Mouse (Mus musculus): ENCODE data around the gene Ptprm. TPM values are rescaled to one million over a fixed set of nuclear protein-coding genes. Genes with fewer than 3 reads are reported as not detected.

Gene Ptprm
- polyA plus RNA-seq, 1 experiment from 2014 or later: 14.3 TPM

- Histone ChIP-seq H3K36me3 (no peaks in the 10 kb centered on the region), H3K4me2 (no peak overlapping the region), H3K9me3 (no peaks in the 10 kb centered on the region), H3K27me3 (no peaks in the 10 kb centered on the region), H3K27ac (no peak overlapping the region), H3K4me3 (no peak overlapping the region), H3K9ac (no peak overlapping the region), H3K4me1 (peaks cover 23% of the 10 kb centered on the region)
- 65% methylated on average over 4 of the region's 4 CpGs for WGBS
- no peak for ATAC-seq (ENCODE audit: insufficient number of reproducible peaks, insufficient read depth, low FRiP score, low TSS enrichment, low read depth)
Observed at GRCm38 (mm10) chr17:67245273-67245875, 108.9 kb downstream of the Ptprm start.

- peaks cover 29% of the 10 kb centered on the region for H3K4me1 ChIP-seq
- WGBS: 31% methylated on average over 12 of the region's 12 CpGs
- no peak overlapping the region for H3K4me3 ChIP-seq
- no peaks in the 10 kb centered on the region for H3K36me3 ChIP-seq
- no peaks in the 10 kb centered on the region for H3K9me3 ChIP-seq
- H3K4me2 ChIP-seq: no peak overlapping the region
- no peak overlapping the region for H3K27ac ChIP-seq
- no peak overlapping the region for H3K9ac ChIP-seq
- no peaks in the 10 kb centered on the region for H3K27me3 ChIP-seq
- no peak for ATAC-seq (ENCODE audit: insufficient number of reproducible peaks, insufficient read depth, low FRiP score, low TSS enrichment, low read depth)
Observed at GRCm38 (mm10) chr17:67242774-67243495, 111.3 kb downstream of the Ptprm start.

GRCm38 (mm10) chr17:67241951-67242773, 112.1 kb downstream of the Ptprm start:
- H3K9ac ChIP-seq: no peak overlapping the region
- no peak overlapping the region for H3K4me2 ChIP-seq
- no peak overlapping the region for H3K4me3 ChIP-seq
- 39% methylated on average over 10 of the region's 10 CpGs for WGBS
- no peak for ATAC-seq (ENCODE audit: insufficient number of reproducible peaks, insufficient read depth, low FRiP score, low TSS enrichment, low read depth)
- H3K27me3 ChIP-seq: no peaks in the 10 kb centered on the region
- H3K9me3 ChIP-seq: no peaks in the 10 kb centered on the region
- peaks cover 36% of the 10 kb centered on the region for H3K4me1 ChIP-seq
- 0 out of 2 replicates have a peak overlapping the region, but pooled peaks have one; percentile 0 for H3K27ac ChIP-seq
- H3K36me3 ChIP-seq: no peaks in the 10 kb centered on the region

GRCm38 (mm10) chr17:67238866-67239265, 115.4 kb downstream of the Ptprm start:
- no peaks in the 10 kb centered on the region for H3K36me3 ChIP-seq
- H3K4me2 ChIP-seq: no peak overlapping the region
- no peak overlapping the region for H3K27ac ChIP-seq
- peaks cover 29% of the 10 kb centered on the region for H3K4me1 ChIP-seq
- no peaks in the 10 kb centered on the region for H3K9me3 ChIP-seq
- H3K4me3 ChIP-seq: no peak overlapping the region
- ATAC-seq (ENCODE audit: insufficient number of reproducible peaks, insufficient read depth, low FRiP score, low TSS enrichment, low read depth): no peak
- H3K27me3 ChIP-seq: no peaks in the 10 kb centered on the region
- 93% methylated on average over 7 of the region's 7 CpGs for WGBS
- H3K9ac ChIP-seq: no peak overlapping the region

GRCm38 (mm10) chr17:67237407-67237806, 116.8 kb downstream of the Ptprm start:
- Histone ChIP-seq H3K9ac (no peak overlapping the region), H3K9me3 (no peaks in the 10 kb centered on the region), H3K27me3 (no peaks in the 10 kb centered on the region), H3K27ac (no peak overlapping the region), H3K4me2 (peak overlapping the region; percentile 26; the same call in 1 of the 2 replicates), H3K4me3 (no peak overlapping the region), H3K4me1 (peaks cover 20% of the 10 kb centered on the region), H3K36me3 (no peaks in the 10 kb centered on the region)
- ATAC-seq (ENCODE audit: insufficient number of reproducible peaks, insufficient read depth, low FRiP score, low TSS enrichment, low read depth): no peak
- 27% methylated on average over 10 of the region's 10 CpGs for WGBS

- no peaks in the 10 kb centered on the region for H3K27me3 ChIP-seq
- no peaks in the 10 kb centered on the region for H3K9me3 ChIP-seq
- H3K4me2 ChIP-seq: no peak overlapping the region
- no peak overlapping the region for H3K27ac ChIP-seq
- H3K9ac ChIP-seq: no peak overlapping the region
- peaks cover 10% of the 10 kb centered on the region for H3K4me1 ChIP-seq
- WGBS: 86% methylated on average over 9 of the region's 9 CpGs
- no peak for ATAC-seq (ENCODE audit: insufficient number of reproducible peaks, insufficient read depth, low FRiP score, low TSS enrichment, low read depth)
- no peak overlapping the region for H3K4me3 ChIP-seq
- no peaks in the 10 kb centered on the region for H3K36me3 ChIP-seq
Observed at GRCm38 (mm10) chr17:67233063-67233462, 121.2 kb downstream of the Ptprm start.

- Histone ChIP-seq H3K4me2 (no peak overlapping the region), H3K9ac (no peak overlapping the region), H3K4me3 (no peak overlapping the region), H3K27me3 (no peaks in the 10 kb centered on the region), H3K27ac (no peak overlapping the region), H3K4me1 (no peaks in the 10 kb centered on the region), H3K9me3 (no peaks in the 10 kb centered on the region), H3K36me3 (no peaks in the 10 kb centered on the region)
- 27% methylated on average over 5 of the region's 5 CpGs for WGBS
- ATAC-seq (ENCODE audit: insufficient number of reproducible peaks, insufficient read depth, low FRiP score, low TSS enrichment, low read depth): 0 out of 2 replicates have a peak, but pooled peaks have one; percentile 43
Observed at GRCm38 (mm10) chr17:67226991-67227390, 127.3 kb downstream of the Ptprm start.

GRCm38 (mm10) chr17:67215326-67215725, 138.9 kb downstream of the Ptprm start:
- Histone ChIP-seq H3K4me2 (no peak overlapping the region), H3K4me3 (no peak overlapping the region), H3K9me3 (no peaks in the 10 kb centered on the region), H3K27ac (no peak overlapping the region), H3K36me3 (no peaks in the 10 kb centered on the region), H3K27me3 (no peaks in the 10 kb centered on the region), H3K9ac (no peak overlapping the region), H3K4me1 (peaks cover 10% of the 10 kb centered on the region)
- 74% methylated on average over 1 of the region's 1 CpGs for WGBS
- ATAC-seq (ENCODE audit: insufficient number of reproducible peaks, insufficient read depth, low FRiP score, low TSS enrichment, low read depth): no peak

- peaks cover 24% of the 10 kb centered on the region for H3K4me1 ChIP-seq
- whole genome bisulfite sequencing: 14% methylated on average over 3 of the region's 3 CpGs
- H3K9me3 ChIP-seq: no peaks in the 10 kb centered on the region
- no peak overlapping the region for H3K4me3 ChIP-seq
- no peaks in the 10 kb centered on the region for H3K27me3 ChIP-seq
- no peaks in the 10 kb centered on the region for H3K36me3 ChIP-seq
- no peak overlapping the region for H3K4me2 ChIP-seq
- no peak for ATAC-seq (ENCODE audit: insufficient number of reproducible peaks, insufficient read depth, low FRiP score, low TSS enrichment, low read depth)
- H3K9ac ChIP-seq: no peak overlapping the region
- no peak overlapping the region for H3K27ac ChIP-seq
Observed at GRCm38 (mm10) chr17:67213711-67214110, 140.5 kb downstream of the Ptprm start.

- H3K27ac ChIP-seq: no peak overlapping the region
- H3K9ac ChIP-seq: no peak overlapping the region
- H3K4me2 ChIP-seq: no peak overlapping the region
- no peaks in the 10 kb centered on the region for H3K36me3 ChIP-seq
- H3K4me1 ChIP-seq: peaks cover 27% of the 10 kb centered on the region
- H3K4me3 ChIP-seq: no peak overlapping the region
- H3K27me3 ChIP-seq: no peaks in the 10 kb centered on the region
- 49% methylated on average over 8 of the region's 8 CpGs for WGBS
- H3K9me3 ChIP-seq: no peaks in the 10 kb centered on the region
- no peak for ATAC-seq (ENCODE audit: insufficient number of reproducible peaks, insufficient read depth, low FRiP score, low TSS enrichment, low read depth)
Observed at GRCm38 (mm10) chr17:67209676-67210344, 144.4 kb downstream of the Ptprm start.

GRCm38 (mm10) chr17:67208600-67208999, 145.7 kb downstream of the Ptprm start:
- no peak overlapping the region for H3K27ac ChIP-seq
- ATAC-seq (ENCODE audit: insufficient number of reproducible peaks, insufficient read depth, low FRiP score, low TSS enrichment, low read depth): no peak
- H3K4me3 ChIP-seq: no peak overlapping the region
- no peak overlapping the region for H3K4me2 ChIP-seq
- H3K4me1 ChIP-seq: peaks cover 19% of the 10 kb centered on the region
- H3K9me3 ChIP-seq: no peaks in the 10 kb centered on the region
- 71% methylated on average over 5 of the region's 5 CpGs for whole genome bisulfite sequencing
- no peaks in the 10 kb centered on the region for H3K36me3 ChIP-seq
- no peaks in the 10 kb centered on the region for H3K27me3 ChIP-seq
- H3K9ac ChIP-seq: no peak overlapping the region

Measured in embryonic facial prominence, embryonic 13.5 days (tissue).